Comparison of ENCODE assay signal across 13 mouse cellular contexts in the genomic region with DNA sequence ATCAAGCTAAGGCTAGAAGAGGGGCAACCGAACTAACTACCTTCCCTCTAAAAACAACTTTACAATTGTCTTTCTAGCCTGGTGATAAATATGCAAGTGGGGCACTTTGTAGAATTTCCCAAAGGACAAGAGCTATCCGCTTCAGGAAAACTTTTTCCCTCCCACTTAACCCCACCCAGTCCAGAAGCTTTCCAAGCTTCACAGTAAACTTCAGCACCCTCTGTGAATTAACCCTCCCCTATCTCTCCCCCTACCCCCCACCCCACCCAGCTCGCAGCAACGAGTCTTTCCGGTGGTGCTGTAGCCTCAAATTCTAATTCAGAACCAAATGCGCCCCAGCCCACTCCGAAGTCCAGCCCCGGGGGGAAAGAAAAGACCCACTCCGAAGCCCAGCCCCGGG. TPM values are rescaled to one million over a fixed set of nuclear protein-coding genes. Genes with fewer than 3 reads are reported as not detected.
DNase-seq lines count a peak whose midpoint lies in the region; ATAC-seq and TF ChIP-seq lines count a peak whose summit lies in the region.
"Had no signal": no experiment of that assay in that cellular context is flagged by ENCODE, and none has a peak within 500 bp of the region (broad histone marks: within the 10 kb centered on the region; RNA-seq: fewer than 3 reads in every experiment).

No protein-coding gene starts in this region.

- peak overlapping the region; percentile 97 for H3K4me2 ChIP-seq in kidney, embryonic 15.5 days
- H3K4me2 ChIP-seq in limb, embryonic 13.5 days (replicated peaks) = peak overlapping the region; percentile 97

- H3K9ac ChIP-seq in kidney, embryonic 15.5 days = no peak overlapping the region
- no peak overlapping the region for H3K9ac ChIP-seq in limb, embryonic 13.5 days

- H3K4me3 ChIP-seq in kidney, embryonic 15.5 days (replicated peaks) = peak overlapping the region; percentile 58
- peak overlapping the region; percentile 83 for H3K4me3 ChIP-seq in E14TG2a.4 (replicated peaks; ENCODE audit: low read length)
- peak overlapping the region; percentile 60; the same call in 1 of the 2 replicates for H3K4me3 ChIP-seq in limb, embryonic 13.5 days

- ATAC-seq in kidney, embryonic 15.5 days (replicated peaks; ENCODE audit: low FRiP score) = no peak
- no peak for ATAC-seq in limb, embryonic 13.5 days (ENCODE audit: low FRiP score, low read depth)
- ATAC-seq in megakaryocyte, adult 5-6 weeks (ENCODE audit: poor library complexity, severe bottlenecking) = no peak

- no peaks in the 10 kb centered on the region for H3K9me3 ChIP-seq in kidney, embryonic 15.5 days (replicated peaks)
- no peaks in the 10 kb centered on the region for H3K9me3 ChIP-seq in E14TG2a.4 (ENCODE audit: low read length)
- H3K9me3 ChIP-seq in limb, embryonic 13.5 days = no peaks in the 10 kb centered on the region

- H3K4me1 ChIP-seq in kidney, embryonic 15.5 days = peaks cover 43% of the 10 kb centered on the region
- H3K4me1 ChIP-seq in E14TG2a.4 (replicated peaks; ENCODE audit: low read depth, low read length) = peaks cover 68% of the 10 kb centered on the region
- H3K4me1 ChIP-seq in limb, embryonic 13.5 days = peaks cover 36% of the 10 kb centered on the region

- no peaks in the 10 kb centered on the region for H3K36me3 ChIP-seq in kidney, embryonic 15.5 days
- no peaks in the 10 kb centered on the region for H3K36me3 ChIP-seq in E14TG2a.4 (ENCODE audit: insufficient read depth, low read length)
- no peaks in the 10 kb centered on the region for H3K36me3 ChIP-seq in limb, embryonic 13.5 days

- peaks cover 80% of the 10 kb centered on the region for H3K27me3 ChIP-seq in kidney, embryonic 15.5 days
- peaks cover 59% of the 10 kb centered on the region for H3K27me3 ChIP-seq in E14TG2a.4 (ENCODE audit: insufficient read depth, low read length)
- peaks cover 73% of the 10 kb centered on the region for H3K27me3 ChIP-seq in limb, embryonic 13.5 days

- WGBS in kidney, embryonic 15.5 days = 3% methylated on average over 9 of the region's 10 CpGs
- WGBS in limb, embryonic 13.5 days = under 1% methylated on average over 9 of the region's 10 CpGs

- H3K27ac ChIP-seq in kidney, embryonic 15.5 days = no peak overlapping the region
- H3K27ac ChIP-seq in limb, embryonic 13.5 days = no peak overlapping the region

- no peak for DNase-seq in kidney, postnatal 14 days
- DNase-seq in R1 (ENCODE audit: low read depth, low spot score) = peak; percentile 56
- DNase-seq in cerebellum, adult 9-11 months = no peak
- DNase-seq: adrenal gland, adult 8-10 months; gastrocnemius, postnatal 36 days; spleen, adult 18-20 months; thymus, postnatal 36 days had no signal

- TF ChIP-seq CTCF in E14TG2a.4 (conservative IDR thresholded peaks at IDR 0.05; ENCODE audit: low read length) = no peak

RNA-seq across cellular contexts. Expression of a gene that starts 2.5 kb away (rescaled TPM):
- polyA plus RNA-seq in kidney, embryonic 15.5 days (2015; fragmentation: Nextera tagmentation; extraction: Ambion mirVana) = 1.0 and 1.5 TPM in 2 replicates
- 0.88 and 1.3 TPM in 2 replicates for polyA plus RNA-seq in limb, embryonic 13.5 days (2015; fragmentation: Nextera tagmentation; extraction: Ambion mirVana)
- total RNA-seq in megakaryocyte, adult 5-6 weeks (2015) = not detected in 2 replicates
- total RNA-seq in megakaryocyte, adult 5-6 weeks (2017) = not detected in 2 replicates
- total RNA-seq: adrenal gland, adult 8-10 months; gastrocnemius, postnatal 36 days; megakaryocyte-erythroid progenitor cell, adult 5-6 weeks; MEL had no signal

RNA-seq across cellular contexts. Expression of a gene that starts 39.3 kb away (rescaled TPM):
- 48.5 and 50.3 TPM in 2 replicates for polyA plus RNA-seq in kidney, embryonic 15.5 days (2015; fragmentation: Nextera tagmentation; extraction: Ambion mirVana)
- polyA plus RNA-seq in limb, embryonic 13.5 days (2015; fragmentation: Nextera tagmentation; extraction: Ambion mirVana) = 47.3 and 48.8 TPM in 2 replicates
- 36.6 and 44.1 TPM in 2 replicates for total RNA-seq in megakaryocyte, adult 5-6 weeks (2015)
- 22.0 and 24.2 TPM in 2 replicates for total RNA-seq in megakaryocyte, adult 5-6 weeks (2017)

RNA-seq across cellular contexts. Expression of a gene that starts 39.3 kb away (rescaled TPM):
- 3.1 and 4.5 TPM in 2 replicates for polyA plus RNA-seq in kidney, embryonic 15.5 days (2015; fragmentation: Nextera tagmentation; extraction: Ambion mirVana)
- polyA plus RNA-seq in limb, embryonic 13.5 days (2015; fragmentation: Nextera tagmentation; extraction: Ambion mirVana) = 5.7 TPM in 1 of 2 replicates, not detected in the other
- not detected in 2 replicates for total RNA-seq in megakaryocyte, adult 5-6 weeks (2015)
- total RNA-seq in megakaryocyte, adult 5-6 weeks (2017) = not detected in 2 replicates
- total RNA-seq: megakaryocyte-erythroid progenitor cell, adult 5-6 weeks; MEL had no signal

RNA-seq across cellular contexts. Expression of a gene that starts 58.7 kb away (rescaled TPM):
- polyA plus RNA-seq in kidney, embryonic 15.5 days (2015; fragmentation: Nextera tagmentation; extraction: Ambion mirVana) = 125 and 129 TPM in 2 replicates
- 130 and 133 TPM in 2 replicates for polyA plus RNA-seq in limb, embryonic 13.5 days (2015; fragmentation: Nextera tagmentation; extraction: Ambion mirVana)
- 145 and 164 TPM in 2 replicates for total RNA-seq in megakaryocyte, adult 5-6 weeks (2015)
- 178 and 195 TPM in 2 replicates for total RNA-seq in megakaryocyte, adult 5-6 weeks (2017)

RNA-seq across cellular contexts. Expression of a gene that starts 59.0 kb away (rescaled TPM):
- polyA plus RNA-seq in kidney, embryonic 15.5 days (2015; fragmentation: Nextera tagmentation; extraction: Ambion mirVana) = 24.2 and 25.3 TPM in 2 replicates
- 19.7 and 22.6 TPM in 2 replicates for polyA plus RNA-seq in limb, embryonic 13.5 days (2015; fragmentation: Nextera tagmentation; extraction: Ambion mirVana)
- total RNA-seq in megakaryocyte, adult 5-6 weeks (2015) = 6.8 and 9.4 TPM in 2 replicates
- total RNA-seq in megakaryocyte, adult 5-6 weeks (2017) = 12.8 and 13.2 TPM in 2 replicates
